Mouse (Mus musculus): ENCODE results near the gene Efnb3. TPM values are rescaled to one million over a fixed set of nuclear protein-coding genes. Genes with fewer than 3 reads are reported as not detected.

Efnb3 gene
- polyA plus RNA-seq (2014; fragmentation: Nextera tagmentation; extraction: Ambion mirVana), result 38.6 and 48.2 TPM in 2 replicates

DNA sequence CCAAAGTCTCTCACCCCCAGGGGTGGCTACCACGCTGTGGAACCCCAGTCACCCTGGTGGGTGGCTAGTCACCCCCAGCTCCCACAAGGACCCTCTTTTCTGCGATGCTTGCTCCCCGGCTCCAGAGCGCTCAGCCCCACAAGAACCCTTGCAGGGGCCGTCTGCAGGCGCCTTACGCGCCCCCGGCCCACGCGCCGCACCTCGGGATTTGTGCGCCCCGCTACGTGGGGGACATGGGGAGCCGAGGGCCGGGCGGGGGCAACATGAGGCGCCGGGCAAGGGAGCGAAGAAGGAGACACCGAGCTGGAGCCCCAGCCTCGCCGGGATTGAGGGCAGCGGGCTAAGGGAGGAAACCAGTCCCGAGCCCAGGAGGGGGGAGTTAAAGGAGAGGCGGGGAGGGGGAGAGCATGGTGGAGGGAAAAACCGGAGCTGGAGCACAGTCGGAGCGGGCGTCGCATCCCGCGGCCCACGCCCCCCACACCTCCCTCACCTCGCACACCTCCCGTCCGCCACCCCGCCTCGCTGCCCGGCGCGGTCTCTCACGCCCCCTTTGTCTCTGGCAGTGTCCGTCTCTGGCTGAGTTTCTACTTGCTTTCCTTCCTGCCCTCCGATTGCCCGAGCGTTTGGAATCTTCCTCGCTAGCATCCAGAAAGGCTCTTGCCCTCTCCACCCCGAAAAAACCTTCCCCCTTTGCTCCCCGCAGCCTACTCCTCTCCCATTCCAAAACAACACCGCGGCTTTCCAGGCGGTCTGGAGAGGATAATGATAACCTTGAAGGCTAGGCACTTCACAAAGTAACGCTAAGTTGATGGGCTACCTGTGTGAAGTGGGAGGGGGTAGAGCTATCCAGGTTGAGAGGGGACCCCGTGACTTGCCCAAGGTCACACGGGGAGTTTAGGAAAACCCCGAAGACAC, at the start of gene Efnb3:
Gene Efnb3 (minus strand): TSS at position 355 of the 915 bp plus-strand sequence.
- peak; percentile 85 for DNase-seq (ENCODE audit: low spot score)
- Histone ChIP-seq H3K4me3 (ENCODE audit: low read depth, low read length) (peak within 1 kb of the TSS; percentile 65), H3K9me3 (replicated peaks; ENCODE audit: control insufficient read depth, low read length) (no peaks in the 10 kb centered on the region), H3K27me3 (replicated peaks; ENCODE audit: control insufficient read depth, insufficient read depth, low read length) (no peaks in the 10 kb centered on the region), H3K4me2 (ENCODE audit: low read length) (peak within 1 kb of the TSS; percentile 79), H3K9ac (ENCODE audit: low read length) (peak within 1 kb of the TSS; percentile 93), H3K27ac (ENCODE audit: low read depth, low read length) (peak within 1 kb of the TSS; percentile 83), H3K36me3 (ENCODE audit: control insufficient read depth, insufficient read depth, low read length) (peaks cover 20% of the 10 kb centered on the region), H3K4me1 (ENCODE audit: control insufficient read depth, insufficient read depth, low read length) (peaks cover 42% of the 10 kb centered on the region)
- WGBS, result 1% methylated on average over 49 of the region's 59 CpGs
- ATAC-seq, result peak; percentile 70

GRCm38 (mm10) chr11:69609416-69609815, 49.4 kb upstream of the Efnb3 start:
- Histone ChIP-seq H3K9ac (ENCODE audit: low read length) (no peak overlapping the region), H3K27me3 (replicated peaks; ENCODE audit: control insufficient read depth, insufficient read depth, low read length) (no peaks in the 10 kb centered on the region), H3K36me3 (ENCODE audit: control insufficient read depth, insufficient read depth, low read length) (no peaks in the 10 kb centered on the region), H3K9me3 (replicated peaks; ENCODE audit: control insufficient read depth, low read length) (no peaks in the 10 kb centered on the region), H3K4me1 (ENCODE audit: control insufficient read depth, insufficient read depth, low read length) (peaks cover 8% of the 10 kb centered on the region), H3K4me3 (ENCODE audit: low read depth, low read length) (no peak overlapping the region), H3K27ac (ENCODE audit: low read depth, low read length) (no peak overlapping the region), H3K4me2 (ENCODE audit: low read length) (no peak overlapping the region)
- ATAC-seq, result no peak
- no peak for DNase-seq (ENCODE audit: low spot score)
- 65% methylated on average over 7 of the region's 7 CpGs for WGBS

DNA sequence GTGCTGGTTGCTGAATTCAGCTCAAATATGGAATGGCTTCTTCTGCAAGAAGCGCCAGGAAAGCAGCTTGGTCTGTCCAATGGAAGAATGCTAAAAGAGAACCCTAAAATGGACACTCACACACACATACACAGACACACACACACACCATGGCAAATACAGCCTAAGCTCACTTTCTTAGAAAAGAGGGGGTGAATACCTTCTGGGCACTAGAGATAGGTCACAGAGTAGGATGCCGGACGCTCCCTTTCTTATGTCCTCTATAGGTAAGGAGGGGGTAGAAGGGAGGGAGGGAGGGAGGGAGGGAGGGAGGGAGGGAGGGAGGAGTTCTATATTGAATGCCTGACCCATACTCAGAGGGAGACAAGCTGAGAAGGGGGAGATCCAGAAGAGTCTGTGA, 48.5 kb upstream of the Efnb3 start:
- DNase-seq (ENCODE audit: low spot score), result no peak
- Histone ChIP-seq H3K4me2 (ENCODE audit: low read length) (no peak overlapping the region), H3K27ac (ENCODE audit: low read depth, low read length) (no peak overlapping the region), H3K4me1 (ENCODE audit: control insufficient read depth, insufficient read depth, low read length) (peaks cover 6% of the 10 kb centered on the region), H3K4me3 (ENCODE audit: low read depth, low read length) (no peak overlapping the region), H3K9me3 (replicated peaks; ENCODE audit: control insufficient read depth, low read length) (no peaks in the 10 kb centered on the region), H3K36me3 (ENCODE audit: control insufficient read depth, insufficient read depth, low read length) (no peaks in the 10 kb centered on the region), H3K27me3 (replicated peaks; ENCODE audit: control insufficient read depth, insufficient read depth, low read length) (no peaks in the 10 kb centered on the region), H3K9ac (ENCODE audit: low read length) (no peak overlapping the region)
- ATAC-seq, result no peak
- WGBS, result 75% methylated on average over 3 of the region's 3 CpGs

- H3K27me3 ChIP-seq (replicated peaks; ENCODE audit: control insufficient read depth, insufficient read depth, low read length), result no peaks in the 10 kb centered on the region
- H3K27ac ChIP-seq (ENCODE audit: low read depth, low read length), result no peak overlapping the region
- ATAC-seq (no peak), DNase-seq (ENCODE audit: low spot score) (no peak)
- no peak overlapping the region for H3K4me3 ChIP-seq (ENCODE audit: low read depth, low read length)
- H3K36me3 ChIP-seq (ENCODE audit: control insufficient read depth, insufficient read depth, low read length), result peaks cover 4% of the 10 kb centered on the region; the same call in 1 of the 2 replicates
- 84% methylated on average over 2 of the region's 2 CpGs for WGBS
- no peak overlapping the region for H3K4me2 ChIP-seq (ENCODE audit: low read length)
- H3K9ac ChIP-seq (ENCODE audit: low read length), result no peak overlapping the region
- no peaks in the 10 kb centered on the region for H3K9me3 ChIP-seq (replicated peaks; ENCODE audit: control insufficient read depth, low read length)
- H3K4me1 ChIP-seq (ENCODE audit: control insufficient read depth, insufficient read depth, low read length), result peaks cover 6% of the 10 kb centered on the region
Observed at GRCm38 (mm10) chr11:69606832-69607231, 46.8 kb upstream of the Efnb3 start.

DNA sequence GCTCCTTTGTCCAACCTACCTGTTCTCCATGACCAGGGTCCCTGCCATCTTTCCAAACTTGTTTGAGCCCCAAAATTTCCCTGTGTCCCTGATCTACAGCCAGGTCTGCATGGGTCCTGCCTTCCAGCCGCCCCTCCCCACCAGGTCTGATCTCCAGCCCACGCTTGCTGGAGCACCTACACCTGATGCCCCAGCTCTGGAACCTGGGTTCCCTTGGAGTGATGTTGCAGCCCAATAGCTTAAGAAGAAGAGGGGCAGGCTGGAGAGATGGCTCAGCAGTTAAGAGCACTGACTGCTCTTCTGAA, 46.4 kb upstream of the Efnb3 start:
- 61% methylated on average over 2 of the region's 2 CpGs for WGBS
- H3K4me2 ChIP-seq (ENCODE audit: low read length), result peak overlapping the region; percentile 100
- peaks cover 5% of the 10 kb centered on the region for H3K36me3 ChIP-seq (ENCODE audit: control insufficient read depth, insufficient read depth, low read length)
- no peaks in the 10 kb centered on the region for H3K9me3 ChIP-seq (replicated peaks; ENCODE audit: control insufficient read depth, low read length)
- H3K27ac ChIP-seq (ENCODE audit: low read depth, low read length), result no peak overlapping the region
- H3K4me1 ChIP-seq (ENCODE audit: control insufficient read depth, insufficient read depth, low read length), result peaks cover 6% of the 10 kb centered on the region
- peak overlapping the region; percentile 32; the same call in 1 of the 2 replicates for H3K9ac ChIP-seq (ENCODE audit: low read length)
- H3K27me3 ChIP-seq (replicated peaks; ENCODE audit: control insufficient read depth, insufficient read depth, low read length), result no peaks in the 10 kb centered on the region
- ATAC-seq, result no peak
- peak overlapping the region; percentile 67 for H3K4me3 ChIP-seq (ENCODE audit: low read depth, low read length)
- DNase-seq (ENCODE audit: low spot score), result no peak

DNA sequence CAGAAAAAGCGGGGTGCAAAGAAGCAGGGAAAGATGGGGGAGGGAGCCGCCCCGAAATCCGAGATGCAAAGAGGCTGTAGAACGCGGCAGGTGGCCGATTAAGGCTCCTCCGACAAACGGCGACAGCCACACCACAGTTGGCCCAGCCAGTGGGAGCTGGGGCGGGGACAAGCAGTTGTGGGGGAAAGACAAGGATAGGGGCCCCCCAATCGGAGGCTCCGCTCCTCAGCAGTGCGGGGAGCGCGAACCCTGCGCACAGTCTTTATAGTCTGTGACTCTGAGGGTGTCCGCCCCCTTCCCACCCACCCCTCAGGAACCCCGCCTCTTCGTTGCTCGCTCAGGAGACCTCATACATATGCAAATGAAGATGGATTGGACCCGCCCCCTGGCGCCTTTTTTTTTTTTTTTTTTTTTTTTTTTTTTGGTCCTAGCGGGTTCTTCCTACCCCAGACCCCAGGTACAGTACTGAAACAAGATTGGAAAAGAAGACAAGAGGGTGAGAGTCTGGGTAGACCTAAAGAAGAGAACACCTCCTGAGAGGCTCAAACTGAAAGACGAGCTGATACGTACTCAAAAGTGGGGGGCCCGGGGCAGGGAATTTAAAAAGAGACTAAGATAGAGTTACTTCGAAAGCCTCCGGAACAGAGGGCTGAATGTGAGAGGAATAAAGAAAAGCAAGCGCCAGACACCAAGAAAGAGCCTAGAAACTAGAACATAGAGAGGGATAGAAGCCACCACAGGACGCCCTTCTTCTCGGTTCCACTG, 45.9 kb upstream of the Efnb3 start, which contains the start of gene Atp1b2:
Gene Atp1b2 (minus strand): TSS at position 217 of the 765 bp plus-strand sequence.
- Histone ChIP-seq H3K9me3 (replicated peaks; ENCODE audit: control insufficient read depth, low read length) (no peaks in the 10 kb centered on the region), H3K4me1 (ENCODE audit: control insufficient read depth, insufficient read depth, low read length) (peaks cover 6% of the 10 kb centered on the region), H3K36me3 (ENCODE audit: control insufficient read depth, insufficient read depth, low read length) (peaks cover 9% of the 10 kb centered on the region), H3K4me2 (ENCODE audit: low read length) (peak within 1 kb of the TSS; percentile 100), H3K27me3 (replicated peaks; ENCODE audit: control insufficient read depth, insufficient read depth, low read length) (no peaks in the 10 kb centered on the region), H3K4me3 (ENCODE audit: low read depth, low read length) (peak within 1 kb of the TSS; percentile 67), H3K9ac (ENCODE audit: low read length) (peak within 1 kb of the TSS; percentile 87), H3K27ac (ENCODE audit: low read depth, low read length) (peak within 1 kb of the TSS; percentile 48; the same call in 1 of the 2 replicates)
- ATAC-seq, result peak; percentile 95
- 3% methylated on average over 32 of the region's 32 CpGs for WGBS
- DNase-seq (ENCODE audit: low spot score), result peak; percentile 96

DNA sequence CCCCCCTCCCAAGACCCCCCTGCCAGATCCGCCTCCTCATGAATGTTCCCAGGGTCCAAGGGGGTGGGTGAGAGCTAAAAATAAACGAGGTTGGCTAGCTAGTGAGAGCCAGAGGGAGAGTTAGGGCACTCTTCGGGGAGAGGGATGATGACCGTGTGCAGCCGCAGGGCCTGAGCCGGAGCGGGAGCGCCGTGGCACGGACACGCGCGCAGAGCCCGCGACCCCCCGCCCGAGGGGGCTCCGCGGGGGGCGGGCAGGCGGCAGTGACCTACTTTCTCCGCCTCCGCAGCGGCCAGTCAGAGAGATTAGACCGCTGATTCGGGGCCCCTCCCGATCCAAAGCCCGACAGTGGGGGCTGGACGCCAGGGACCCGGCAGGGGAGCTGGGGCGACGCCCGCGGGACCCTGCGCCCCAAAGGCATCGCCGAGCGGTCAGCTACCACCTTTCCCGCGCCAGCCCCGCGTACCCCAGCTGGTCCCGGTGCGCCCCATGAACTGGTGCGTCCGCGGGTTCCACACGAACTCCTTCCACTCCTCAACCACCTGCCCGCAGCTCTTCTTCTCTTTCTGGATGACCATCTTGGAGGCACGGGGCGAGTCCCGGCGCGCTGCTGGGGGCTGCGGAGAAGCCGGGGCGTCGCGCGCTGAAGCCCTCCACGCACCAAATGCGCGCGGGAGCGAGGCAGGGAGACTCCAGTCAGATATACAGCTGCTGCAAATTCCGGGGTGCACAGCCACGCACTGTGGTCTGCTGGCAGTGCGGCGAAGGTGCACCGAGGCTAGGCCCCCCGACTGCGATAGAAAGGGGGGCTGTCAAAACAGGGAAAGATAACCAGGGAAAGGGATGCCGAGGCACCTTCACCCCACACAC, 45.0 kb upstream of the Efnb3 start:
- Histone ChIP-seq H3K9me3 (replicated peaks; ENCODE audit: control insufficient read depth, low read length) (no peaks in the 10 kb centered on the region), H3K27me3 (replicated peaks; ENCODE audit: control insufficient read depth, insufficient read depth, low read length) (no peaks in the 10 kb centered on the region), H3K27ac (ENCODE audit: low read depth, low read length) (peak overlapping the region; percentile 48; the same call in 1 of the 2 replicates), H3K4me2 (ENCODE audit: low read length) (peak overlapping the region; percentile 100), H3K4me1 (ENCODE audit: control insufficient read depth, insufficient read depth, low read length) (peaks cover 11% of the 10 kb centered on the region), H3K4me3 (ENCODE audit: low read depth, low read length) (peak overlapping the region; percentile 67), H3K9ac (ENCODE audit: low read length) (peak overlapping the region; percentile 87), H3K36me3 (ENCODE audit: control insufficient read depth, insufficient read depth, low read length) (peaks cover 9% of the 10 kb centered on the region)
- under 1% methylated on average over 73 of the region's 73 CpGs for WGBS
- peak; percentile 47 for DNase-seq (ENCODE audit: low spot score)
- peak; percentile 55 for ATAC-seq

- ATAC-seq (no peak), DNase-seq (ENCODE audit: low spot score) (no peak)
- peak overlapping the region; percentile 100 for H3K4me2 ChIP-seq (ENCODE audit: low read length)
- H3K4me1 ChIP-seq (ENCODE audit: control insufficient read depth, insufficient read depth, low read length), result peaks cover 14% of the 10 kb centered on the region
- H3K27me3 ChIP-seq (replicated peaks; ENCODE audit: control insufficient read depth, insufficient read depth, low read length), result no peaks in the 10 kb centered on the region
- peaks cover 9% of the 10 kb centered on the region for H3K36me3 ChIP-seq (ENCODE audit: control insufficient read depth, insufficient read depth, low read length)
- peak overlapping the region; percentile 67 for H3K4me3 ChIP-seq (ENCODE audit: low read depth, low read length)
- H3K27ac ChIP-seq (ENCODE audit: low read depth, low read length), result no peak overlapping the region
- H3K9ac ChIP-seq (ENCODE audit: low read length), result peak overlapping the region; percentile 87
- WGBS, result 58% methylated on average over 3 of the region's 3 CpGs
- H3K9me3 ChIP-seq (replicated peaks; ENCODE audit: control insufficient read depth, low read length), result no peaks in the 10 kb centered on the region
Observed at GRCm38 (mm10) chr11:69604347-69604746, 44.3 kb upstream of the Efnb3 start.
